9 mouse cellular contexts compared by ENCODE assay signal in genomic region chr17:35232043-35232442, GRCm38 (mm10). TPM values are rescaled to one million over a fixed set of nuclear protein-coding genes. Genes with fewer than 3 reads are reported as not detected.
DNase-seq lines count a peak whose midpoint lies in the region; ATAC-seq and TF ChIP-seq lines count a peak whose summit lies in the region.
"Had no signal": no experiment of that assay in that cellular context is flagged by ENCODE, and none has a peak within 500 bp of the region (broad histone marks: within the 10 kb centered on the region; RNA-seq: fewer than 3 reads in every experiment).

No protein-coding gene starts in this region.

- in situ Hi-C loops in ES-E14 (cut with MboI; ENCODE audit: low sequenced_read_pairs in 2 of 2, unreplicated experiment in 2 of 2) = loop anchor here (5.0 kb wide), 1 partner anchor 65 kb away; no protein-coding TSS in a partner anchor

- WGBS in forebrain, embryonic 15.5 days = 13% methylated on average over 12 of the region's 12 CpGs
- 12% methylated on average over 12 of the region's 12 CpGs for WGBS in hindbrain, embryonic 13.5 days

- H3K4me3 ChIP-seq in ES-E14 (ENCODE audit: insufficient read depth in 1 of 2, low read depth in 1 of 2, low read length in 2 of 2, poor library complexity in 1 of 2, severe bottlenecking in 1 of 2) = peak overlapping the region in 1 of 2 experiments; percentile 21; a peak in 1 of 4 replicates
- 0 out of 2 replicates have a peak overlapping the region, but pooled peaks have one; percentile 4 for H3K4me3 ChIP-seq in forebrain, embryonic 15.5 days
- H3K4me3 ChIP-seq in hindbrain, embryonic 13.5 days = no peak overlapping the region

- no peak overlapping the region for H3K27ac ChIP-seq in ES-E14 (ENCODE audit: insufficient read depth, low read depth, low read length, poor library complexity, severe bottlenecking)
- H3K27ac ChIP-seq in forebrain, embryonic 15.5 days (replicated peaks) = no peak overlapping the region
- no peak overlapping the region for H3K27ac ChIP-seq in hindbrain, embryonic 13.5 days

- peaks cover 19% of the 10 kb centered on the region for H3K36me3 ChIP-seq in ES-E14 (ENCODE audit: control insufficient read depth, insufficient read depth, low read length, poor library complexity, severe bottlenecking)
- H3K36me3 ChIP-seq in forebrain, embryonic 15.5 days = peaks cover 29% of the 10 kb centered on the region
- H3K36me3 ChIP-seq in hindbrain, embryonic 13.5 days = peaks cover 46% of the 10 kb centered on the region

- H3K27me3 ChIP-seq in forebrain, embryonic 15.5 days = no peaks in the 10 kb centered on the region
- H3K27me3 ChIP-seq in hindbrain, embryonic 13.5 days = no peaks in the 10 kb centered on the region

- no peaks in the 10 kb centered on the region for H3K9me3 ChIP-seq in ES-E14 (ENCODE audit: control insufficient read depth, insufficient read depth, low read depth, low read length)
- no peaks in the 10 kb centered on the region for H3K9me3 ChIP-seq in forebrain, embryonic 15.5 days
- no peaks in the 10 kb centered on the region for H3K9me3 ChIP-seq in hindbrain, embryonic 13.5 days

- 0 out of 2 replicates have a peak overlapping the region, but pooled peaks have one; percentile 14 for H3K4me2 ChIP-seq in forebrain, embryonic 15.5 days (replicated peaks)
- peak overlapping the region; percentile 33; the same call in 1 of the 2 replicates for H3K4me2 ChIP-seq in hindbrain, embryonic 13.5 days

- ATAC-seq in forebrain, embryonic 15.5 days (replicated peaks) = no peak
- no peak for ATAC-seq in hindbrain, embryonic 13.5 days (ENCODE audit: low FRiP score)
- peak; percentile 31 for ATAC-seq in megakaryocyte, adult 5-6 weeks (ENCODE audit: poor library complexity, severe bottlenecking)

- peak; percentile 81 for DNase-seq in ES-E14 (ENCODE audit: low read depth, low spot score)
- peak; percentile 78 for DNase-seq in c-Kit-positive CD71-negative TER-119-negative erythroid progenitor cells, embryonic 14.5 days (ENCODE audit: low read depth)
- DNase-seq in layer of hippocampus, postnatal 36 days = peak; percentile 85 to 87
- peak; percentile 83 to 91 for DNase-seq in right cerebral cortex, postnatal 10 days (ENCODE audit: low spot score in 2 of 2)
- peak; percentile 88 for DNase-seq in urinary bladder, postnatal 25 days (ENCODE audit: low spot score)

- H3K4me1 ChIP-seq in ES-E14 (ENCODE audit: control insufficient read depth in 2 of 2, insufficient read depth in 2 of 2, low read length in 2 of 2, poor library complexity in 1 of 2) = peaks cover 0 to 2% of the 10 kb centered on the region in 2 experiments; a peak in 1 of 4 replicates
- peaks cover 38% of the 10 kb centered on the region for H3K4me1 ChIP-seq in forebrain, embryonic 15.5 days
- H3K4me1 ChIP-seq in hindbrain, embryonic 13.5 days (replicated peaks) = peaks cover 47% of the 10 kb centered on the region

- peak overlapping the region; percentile 35; the same call in 1 of the 2 replicates for H3K9ac ChIP-seq in ES-E14 (ENCODE audit: insufficient read depth, low read depth, low read length, poor library complexity, severe bottlenecking)
- no peak overlapping the region for H3K9ac ChIP-seq in forebrain, embryonic 15.5 days (replicated peaks)
- H3K9ac ChIP-seq in hindbrain, embryonic 13.5 days = peak overlapping the region; percentile 59

TF ChIP-seq in ES-E14, 5 proteins besides CTCF, POLR2A, EP300 and RAD21:
- peak; percentile 74 for TF ChIP-seq ZC3H11A (IDR thresholded peaks at IDR 0.05; ENCODE audit: borderline replicate concordance, low read depth, low read length)
- no peak for TF ChIP-seq CHD2 (IDR thresholded peaks at IDR 0.05; ENCODE audit: low read depth, low read length)
- TF ChIP-seq ZNF384 (IDR thresholded peaks at IDR 0.05; ENCODE audit: low read depth, low read length) = 0 out of 2 replicates have a peak, but pooled peaks have one; percentile 33

RNA-seq across cellular contexts. Expression of gene Atp6v1g2, which starts 1.4 kb away (rescaled TPM):
- 0.21 and 0.71 TPM in 2 replicates for total RNA-seq in ES-E14 (2012; rRNA removed)
- 38.2 and 41.5 TPM in 2 replicates for polyA plus RNA-seq in forebrain, embryonic 15.5 days (2015; fragmentation: Nextera tagmentation; extraction: Ambion mirVana)
- 52.4 and 54.2 TPM in 2 replicates for polyA plus RNA-seq in hindbrain, embryonic 13.5 days (2015; fragmentation: Nextera tagmentation; extraction: Ambion mirVana)
- total RNA-seq in layer of hippocampus, postnatal 36 days (2021) = 100 to 1,000 TPM; 602 to 647 TPM
- total RNA-seq in megakaryocyte, adult 5-6 weeks (2015) = 6.2 and 6.9 TPM in 2 replicates
- total RNA-seq in megakaryocyte, adult 5-6 weeks (2017) = 3.0 and 3.6 TPM in 2 replicates

RNA-seq across cellular contexts. Expression of gene Nfkbil1, which starts 3.5 kb away (rescaled TPM):
- 6.1 and 6.6 TPM in 2 replicates for total RNA-seq in ES-E14 (2012; rRNA removed)
- 11.7 and 12.3 TPM in 2 replicates for polyA plus RNA-seq in forebrain, embryonic 15.5 days (2015; fragmentation: Nextera tagmentation; extraction: Ambion mirVana)
- polyA plus RNA-seq in hindbrain, embryonic 13.5 days (2015; fragmentation: Nextera tagmentation; extraction: Ambion mirVana) = 8.4 and 10.8 TPM in 2 replicates
- total RNA-seq in layer of hippocampus, postnatal 36 days (2021) = 10 to 100 TPM; 13.3 to 13.6 TPM
- 2.2 and 4.5 TPM in 2 replicates for total RNA-seq in megakaryocyte, adult 5-6 weeks (2015)
- total RNA-seq in megakaryocyte, adult 5-6 weeks (2017) = 10.2 and 13.3 TPM in 2 replicates

RNA-seq across cellular contexts. Expression of gene Ddx39b, which starts 9.5 kb away (rescaled TPM):
- total RNA-seq in ES-E14 (2012; rRNA removed) = 316 and 414 TPM in 2 replicates
- 478 and 488 TPM in 2 replicates for polyA plus RNA-seq in forebrain, embryonic 15.5 days (2015; fragmentation: Nextera tagmentation; extraction: Ambion mirVana)
- 391 and 410 TPM in 2 replicates for polyA plus RNA-seq in hindbrain, embryonic 13.5 days (2015; fragmentation: Nextera tagmentation; extraction: Ambion mirVana)
- 100 to 1,000 TPM; 220 to 232 TPM for total RNA-seq in layer of hippocampus, postnatal 36 days (2021)
- 166 TPM in 2 replicates for total RNA-seq in megakaryocyte, adult 5-6 weeks (2015)
- 115 and 125 TPM in 2 replicates for total RNA-seq in megakaryocyte, adult 5-6 weeks (2017)

RNA-seq across cellular contexts. Expression of gene Gm16181, which starts 11.4 kb away (rescaled TPM):
- total RNA-seq in ES-E14 (2012; rRNA removed) = not detected in 2 replicates
- 0.61 and 1.1 TPM in 2 replicates for polyA plus RNA-seq in forebrain, embryonic 15.5 days (2015; fragmentation: Nextera tagmentation; extraction: Ambion mirVana)
- 0.57 and 0.83 TPM in 2 replicates for polyA plus RNA-seq in hindbrain, embryonic 13.5 days (2015; fragmentation: Nextera tagmentation; extraction: Ambion mirVana)
- total RNA-seq in layer of hippocampus, postnatal 36 days (2021) = not detected
- total RNA-seq in megakaryocyte, adult 5-6 weeks (2015) = 0.76 and 2.5 TPM in 2 replicates
- 0.88 and 4.0 TPM in 2 replicates for total RNA-seq in megakaryocyte, adult 5-6 weeks (2017)
- total RNA-seq: left cerebral cortex, adult 8-10 months had no signal

RNA-seq across cellular contexts. Expression of gene Lta, which starts 26.9 kb away (rescaled TPM):
- 0.13 TPM in 1 of 2 replicates, not detected in the other for total RNA-seq in ES-E14 (2012; rRNA removed)
- polyA plus RNA-seq in forebrain, embryonic 15.5 days (2015; fragmentation: Nextera tagmentation; extraction: Ambion mirVana) = 0.36 TPM in 1 of 2 replicates, not detected in the other
- polyA plus RNA-seq in hindbrain, embryonic 13.5 days (2015; fragmentation: Nextera tagmentation; extraction: Ambion mirVana) = 0.23 and 0.27 TPM in 2 replicates
- under 1 TPM; 0.28 to 0.42 TPM for total RNA-seq in layer of hippocampus, postnatal 36 days (2021)
- total RNA-seq in megakaryocyte, adult 5-6 weeks (2015) = 0.11 TPM in 1 of 2 replicates, not detected in the other
- 0.24 TPM in 1 of 2 replicates, not detected in the other for total RNA-seq in megakaryocyte, adult 5-6 weeks (2017)

Comparison
In these comparisons a context has a peak if more than half of its experiments do, and no peak if none do; other contexts are left out.
1. RNA of gene Atp6v1g2, which starts 1.4 kb away (total RNA-seq): 602 to 647 TPM in layer of hippocampus, postnatal 36 days; 3.0 to 6.9 TPM in megakaryocyte, adult 5-6 weeks and 0.21 to 0.71 TPM in ES-E14; every median in the first group is over 10 times any median in the second.
2. Peak in every context shown above with its lines, with median percentiles within 50 percentile points of each other: DNase-seq.